Mouse (Mus musculus): ENCODE measurements around the gene Cck.

DNA sequence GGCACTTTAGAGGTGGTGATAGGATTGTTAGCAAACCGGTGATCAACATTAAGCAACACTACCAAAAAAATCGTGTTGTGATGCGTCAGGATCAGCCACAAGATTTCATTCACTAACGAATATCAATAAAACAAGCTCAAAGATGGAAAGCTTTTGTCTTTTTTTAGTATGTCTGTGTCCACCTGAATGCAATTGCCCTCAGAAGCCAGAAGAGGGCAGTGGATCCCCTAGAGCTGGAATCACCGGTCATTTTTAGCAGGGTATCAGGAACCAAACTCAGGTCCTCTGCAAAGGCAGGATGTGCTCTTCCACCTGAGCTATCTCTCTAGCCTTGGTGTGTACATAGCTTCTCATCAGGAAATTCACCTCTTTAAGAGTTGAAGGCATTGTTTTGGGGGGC, 20.7 kb downstream of the Cck start:
- TF ChIP-seq CTCF (conservative IDR thresholded peaks at IDR 0.05; ENCODE audit: low read length) (peak; percentile 79), NANOG (IDR thresholded peaks at IDR 0.05; ENCODE audit: borderline replicate concordance, low read length) (no peak)
